Mouse (Mus musculus) frontal cortex, postnatal 36 days (tissue): ENCODE measurements around the gene Sugct.

Experiments used
- DNase-seq, 2 experiments: peaks; one replicate each; pipeline ENCODE4 v3.0.0; 2022; ENCODE audit warnings: low spot score in 2 of 2

Sugct gene

GRCm38 (mm10) chr13:17296460-17296859 is 398.9 kb downstream of the Sugct start:
- no peak for DNase-seq

DNA sequence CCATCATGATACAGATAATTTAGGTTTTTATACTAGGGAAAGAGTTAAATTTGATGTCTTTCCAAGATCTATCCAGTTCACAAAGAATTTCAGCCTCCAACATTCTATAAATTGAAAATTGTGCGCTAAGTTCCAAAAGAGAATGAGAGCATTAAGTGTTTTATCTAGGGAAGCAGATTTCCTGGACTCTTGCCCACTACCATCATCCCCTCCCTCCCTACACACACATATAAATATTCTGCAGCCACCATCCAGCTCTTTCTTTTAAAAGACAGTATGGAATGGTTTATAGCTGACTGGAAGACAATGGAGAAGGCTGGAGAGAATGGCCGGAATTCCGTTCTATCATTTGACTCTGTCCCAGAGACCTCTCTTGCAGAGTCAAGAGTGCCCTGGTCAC is 404.3 kb downstream of the Sugct start:
- DNase-seq, result no peak

DNA sequence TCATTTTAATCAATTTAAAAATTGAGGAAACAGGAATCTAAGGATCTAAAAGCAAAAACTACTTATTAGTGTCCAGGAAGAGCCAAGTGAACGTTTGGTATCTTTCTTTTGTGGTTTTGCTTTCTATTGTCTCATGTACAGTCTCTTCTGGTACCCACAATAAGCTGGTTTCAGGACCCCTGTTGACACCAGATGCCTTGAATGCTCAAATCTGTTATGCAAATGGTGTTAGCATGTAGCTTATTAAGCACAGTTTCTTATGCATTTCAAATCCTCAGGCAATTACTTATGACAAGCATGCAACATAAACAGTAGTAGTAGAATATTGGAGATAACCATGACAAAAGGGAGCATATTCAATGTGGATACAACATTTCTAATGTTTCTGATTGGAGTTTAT is 407.0 kb downstream of the Sugct start:
- no peak for DNase-seq

DNA sequence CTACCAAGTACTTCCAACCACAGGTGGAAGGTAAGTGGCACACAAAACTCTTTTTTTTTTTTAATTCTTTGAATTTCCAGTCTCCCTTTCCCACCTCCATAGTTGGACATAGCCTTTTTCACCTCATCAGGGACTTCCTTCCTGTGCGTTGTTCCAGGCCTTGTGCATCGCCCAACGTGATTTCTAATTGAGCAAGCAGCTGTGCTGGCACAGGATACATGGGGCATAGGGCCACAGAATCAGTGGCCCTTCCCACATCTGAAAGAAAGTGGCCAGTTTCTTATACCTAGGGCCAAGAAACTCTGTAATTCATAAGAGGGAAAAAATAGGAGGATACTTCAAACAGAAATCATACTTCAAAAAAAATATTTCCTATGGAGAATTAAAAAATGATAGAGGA is 449.4 kb downstream of the Sugct start:
- no peak for DNase-seq

- DNase-seq, result no peak
These were observed 478.8 kb downstream of the Sugct start for GRCm38 (mm10) chr13:17216524-17216923.

DNA sequence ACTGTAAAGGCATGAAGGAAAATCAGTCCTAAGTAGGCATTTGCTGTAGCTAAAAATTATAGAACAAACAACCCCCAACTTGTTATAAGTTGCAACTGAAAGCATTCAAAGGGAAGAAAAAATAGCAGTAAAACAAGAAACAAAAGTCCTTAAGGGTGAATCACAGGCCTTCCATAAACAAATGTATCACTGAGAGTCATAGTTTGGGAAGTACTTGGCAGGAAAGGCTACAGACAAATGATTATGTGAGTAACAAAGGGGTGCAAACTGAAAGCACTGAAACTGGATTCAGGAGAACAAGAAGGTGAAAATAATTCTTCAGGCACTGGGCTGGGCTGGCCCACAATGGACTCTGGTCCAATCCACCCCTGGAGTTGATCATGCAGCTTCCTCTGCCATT is 482.7 kb downstream of the Sugct start:
- DNase-seq, result no peak

DNA sequence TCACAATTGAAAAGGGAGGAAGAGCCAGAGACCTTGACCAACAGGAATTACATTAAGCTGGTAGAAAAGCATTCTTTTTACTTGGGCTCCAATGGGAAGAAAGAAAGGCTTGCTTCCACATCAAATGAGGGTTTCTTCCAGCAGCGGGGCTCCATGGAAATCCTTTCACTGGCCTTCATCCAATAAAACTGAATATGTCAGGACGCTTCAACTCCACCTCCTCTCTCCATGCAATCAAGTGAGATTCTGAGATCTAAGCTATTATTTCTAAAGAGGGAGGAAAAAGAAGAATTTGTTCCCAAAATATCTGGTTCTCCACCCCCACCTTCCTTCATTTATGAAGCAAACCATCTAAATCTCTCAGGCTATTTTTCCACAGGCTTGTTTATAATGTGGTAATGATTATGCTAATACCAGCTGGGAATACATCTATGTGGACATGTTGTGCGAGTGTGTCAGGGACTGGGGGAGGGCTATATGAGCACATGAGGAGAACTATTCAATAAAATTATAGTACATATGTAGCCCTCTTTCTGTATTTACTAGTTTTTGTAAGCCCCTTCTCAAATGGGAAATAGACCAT is 505.1 kb downstream of the Sugct start:
- DNase-seq, result no peak

DNA sequence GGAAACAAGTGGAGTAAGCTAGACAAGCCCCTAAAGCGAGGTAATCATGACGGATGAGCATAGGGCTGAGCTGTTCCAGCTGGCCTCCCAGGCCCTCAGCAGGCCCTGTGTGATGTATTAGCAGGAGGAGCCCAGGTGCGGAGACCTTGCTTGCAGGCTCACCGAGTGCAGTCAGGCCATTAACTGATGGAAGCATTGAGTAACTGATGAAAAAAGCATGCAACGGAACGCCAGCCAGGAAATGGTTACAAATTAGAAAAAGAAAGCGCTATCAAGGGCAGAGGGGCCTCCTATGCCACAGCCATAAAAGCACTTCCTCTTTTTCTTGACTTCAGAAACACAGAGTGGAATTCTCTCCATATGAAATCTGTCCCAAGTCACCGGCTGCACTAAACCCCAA is 510.1 kb downstream of the Sugct start:
- no peak for DNase-seq

DNA sequence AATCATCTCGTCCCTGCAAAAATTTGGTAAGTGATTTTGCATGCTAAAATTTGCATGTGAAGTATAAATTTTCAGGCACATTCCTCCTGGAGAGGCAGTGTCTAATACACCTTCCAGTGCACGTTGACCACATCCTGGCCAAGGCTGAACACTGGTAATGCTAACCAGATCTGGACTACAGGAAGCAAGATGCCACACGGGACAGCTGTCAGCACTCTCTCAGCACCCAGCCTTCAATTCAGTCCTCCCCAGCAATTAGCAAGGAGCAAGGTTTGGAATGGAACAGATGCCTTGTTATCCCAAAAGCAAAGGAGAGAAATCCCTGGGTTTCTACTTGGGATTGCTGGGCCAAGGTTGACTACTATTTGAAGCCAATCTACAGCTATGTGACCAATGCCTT is 529.4 kb downstream of the Sugct start:
- no peak for DNase-seq

GRCm38 (mm10) chr13:17164721-17165120 is 530.6 kb downstream of the Sugct start:
- DNase-seq, result no peak

GRCm38 (mm10) chr13:17146441-17146992 is 548.8 kb downstream of the Sugct start:
- DNase-seq, result no peak

GRCm38 (mm10) chr13:17116073-17116472 is 579.3 kb downstream of the Sugct start:
- no peak for DNase-seq

- no peak for DNase-seq
These were observed 593.0 kb downstream of the Sugct start for GRCm38 (mm10) chr13:17102372-17102771.

DNA sequence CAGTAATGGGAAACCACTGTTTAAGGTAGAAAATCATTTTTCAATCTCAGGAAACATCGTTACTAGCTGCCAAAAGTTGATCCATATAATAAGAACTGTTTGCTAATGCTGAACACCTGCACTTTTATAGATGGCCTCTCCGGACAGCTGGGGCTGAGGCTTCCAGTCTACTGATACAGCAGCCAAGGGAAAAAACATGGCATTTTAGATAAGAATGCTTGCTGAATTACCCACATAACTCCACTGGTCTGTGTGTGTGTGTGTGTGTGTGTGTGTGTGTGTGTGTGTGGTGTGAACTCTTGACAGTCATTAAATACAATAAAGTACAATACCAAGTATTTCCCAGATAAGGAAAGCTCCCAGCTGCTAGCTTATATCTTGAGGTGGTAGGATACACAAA is 608.8 kb downstream of the Sugct start:
- DNase-seq, result no peak

GRCm38 (mm10) chr13:17086146-17086545 is 609.2 kb downstream of the Sugct start:
- no peak for DNase-seq

GRCm38 (mm10) chr13:17084946-17085852 is 610.2 kb downstream of the Sugct start:
- no peak for DNase-seq

- DNase-seq, result no peak
These were observed 613.7 kb downstream of the Sugct start for GRCm38 (mm10) chr13:17081618-17082017.

DNA sequence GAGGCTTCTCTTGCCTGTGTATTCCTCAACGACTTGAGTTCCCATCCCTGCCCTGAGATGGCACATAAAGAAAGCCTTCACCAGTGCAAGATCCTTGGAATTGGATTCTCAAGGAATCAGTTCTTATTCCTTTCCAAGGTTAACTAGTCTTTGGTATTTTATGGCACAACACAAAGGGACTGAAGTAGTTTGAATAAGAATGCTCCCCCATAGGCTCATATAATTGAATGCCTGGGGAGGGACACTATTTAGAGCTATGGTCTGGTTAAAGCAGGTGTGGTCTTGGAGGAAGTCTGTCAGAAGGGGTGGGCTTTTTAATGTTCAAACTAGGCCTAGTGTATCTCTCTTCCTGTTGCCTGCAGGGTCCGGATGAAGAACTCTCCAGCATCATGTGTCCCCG is 629.8 kb downstream of the Sugct start:
- DNase-seq, result no peak

GRCm38 (mm10) chr13:17056650-17057049 is 638.7 kb downstream of the Sugct start:
- no peak for DNase-seq

GRCm38 (mm10) chr13:17043426-17044224 is 651.7 kb downstream of the Sugct start:
- DNase-seq, result no peak

- no peak for DNase-seq
These were observed 653.0 kb downstream of the Sugct start for GRCm38 (mm10) chr13:17042332-17042731.

GRCm38 (mm10) chr13:17039727-17040126 is 655.6 kb downstream of the Sugct start:
- no peak for DNase-seq
